Mouse (Mus musculus): ENCODE data around the gene Specc1l.

DNA sequence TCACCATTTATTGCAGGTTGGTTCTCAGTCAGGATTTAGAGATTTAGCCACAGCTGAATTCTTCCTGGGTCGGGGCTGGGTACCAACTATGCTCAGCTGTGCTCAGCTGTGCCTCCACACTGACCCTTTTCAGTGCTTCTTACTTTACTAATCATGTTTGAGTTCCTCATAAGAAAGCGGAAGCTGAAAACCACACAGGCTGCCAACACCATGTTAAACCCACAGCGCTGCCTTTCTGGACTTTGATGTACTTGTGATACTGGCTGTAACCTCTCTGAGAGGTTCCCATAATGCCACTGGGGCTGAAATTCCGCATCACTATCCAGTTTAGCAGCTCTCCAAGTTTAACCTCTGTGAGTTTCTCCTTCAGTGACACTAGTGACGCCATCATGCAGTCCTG lies 70.8 kb downstream of the Specc1l start:
- no peak for TF ChIP-seq CTCF (IDR thresholded peaks at IDR 0.05; ENCODE audit: extremely low read depth, insufficient read depth, insufficient read length, insufficient replicate concordance)
- TF ChIP-seq POLR2A (IDR thresholded peaks at IDR 0.05; ENCODE audit: low read depth, low read length): no peak

Measured in spleen, adult 2 months (tissue).